Mouse (Mus musculus): ENCODE data around the gene Gpx2.

Gpx2 gene

DNA sequence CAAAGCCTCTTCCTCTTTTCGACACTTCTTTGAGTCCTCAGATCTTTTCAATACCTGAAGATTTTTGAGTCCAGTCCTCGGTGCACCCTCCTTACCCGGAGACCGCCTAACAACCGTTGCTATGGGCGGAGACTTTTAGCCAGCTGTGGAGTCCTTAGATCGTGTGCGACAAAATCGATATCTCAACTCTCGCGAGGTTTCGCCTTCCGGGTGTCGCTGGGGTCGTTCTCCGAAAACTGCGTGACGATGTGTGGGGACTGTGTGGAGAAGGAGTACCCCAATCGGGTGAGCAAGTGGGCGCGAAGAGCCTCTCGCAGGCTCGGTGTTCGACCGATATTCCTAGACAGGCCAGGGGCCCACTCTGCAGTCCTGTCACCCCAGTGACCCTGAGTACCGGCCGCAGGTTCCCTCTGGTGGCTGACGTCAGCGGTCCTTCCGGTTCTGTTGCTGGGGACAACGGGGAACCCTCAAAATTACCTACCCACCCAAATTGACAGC, 30.0 kb downstream of the Gpx2 start, which contains the start of the genes Churc1 and Fntb:
Gene Churc1, plus strand, starts transcription at position 185 of the 498 bp plus-strand sequence.
Gene Fntb, plus strand, starts transcription at position 236 of the 498 bp plus-strand sequence.
- DNase-seq (ENCODE audit: inconsistent age in 2 of 2, low spot score in 1 of 2), result peak; percentile 92 to 98

DNA sequence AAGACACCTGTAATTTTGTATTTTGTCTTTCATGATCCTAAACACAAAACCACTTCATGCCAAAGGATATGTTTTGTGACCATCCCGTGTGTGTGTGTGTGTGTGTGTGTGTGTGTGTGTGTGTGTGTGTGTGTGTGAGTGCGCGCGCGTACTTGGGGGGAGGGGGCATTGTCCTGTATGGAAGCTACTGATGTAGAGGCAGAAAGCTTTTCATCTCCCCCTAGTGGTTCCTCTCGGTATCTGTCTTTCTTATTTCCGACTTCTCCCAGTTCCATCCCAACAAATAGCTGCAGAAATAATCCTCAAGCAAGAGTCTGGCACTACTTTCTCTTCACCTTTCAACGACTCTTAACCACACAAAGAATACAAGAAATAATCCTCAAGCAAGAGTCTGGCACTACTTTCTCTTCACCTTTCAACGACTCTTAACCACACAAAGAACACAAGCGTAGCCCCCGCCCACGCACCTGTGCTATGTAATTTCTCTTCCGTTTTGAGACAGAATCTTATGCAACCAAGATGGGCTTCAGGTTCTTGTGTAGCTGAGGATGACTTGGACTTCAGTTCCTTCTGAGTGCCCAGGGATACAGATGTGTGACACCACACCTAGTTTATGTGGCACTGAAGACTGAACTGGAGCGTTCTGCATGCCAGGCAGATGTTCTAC, 42.6 kb downstream of the Gpx2 start:
- peak in 1 of 2 experiments; percentile 79 for DNase-seq (ENCODE audit: inconsistent age in 2 of 2, low spot score in 1 of 2)

GRCm38 (mm10) chr12:76750866-76751459, 44.4 kb downstream of the Gpx2 start:
- peak in 1 of 2 experiments; percentile 12 for DNase-seq (ENCODE audit: inconsistent age in 2 of 2, low spot score in 1 of 2)
